Mouse (Mus musculus) urinary bladder, postnatal 14 days (tissue): ENCODE data around the gene Echs1.
A peak's percentile ranks its signal among the peaks of the same experiment; 100 is the strongest.
"Not testable (repeated sequence)": the region's sequence is repeated elsewhere in the genome, so short reads cannot be mapped to it uniquely, and the experiment has no call there.

Experiments used
- DNase-seq: peaks from one replicate; pipeline ENCODE4 v3.0.0; 2021; ENCODE audit warnings: low spot score

Echs1 gene

GRCm38 (mm10) chr7:140116329-140117054, at the start of gene Echs1:
Echs1 (minus strand) TSS chr7:140116476.
- DNase-seq = peak; percentile 93

GRCm38 (mm10) chr7:140164664-140165063, 48.4 kb upstream of the Echs1 start, which contains the start of gene Olfr522:
Olfr522 (minus strand) TSS chr7:140164764.
- no peak for DNase-seq

- DNase-seq = no peak
Measured at GRCm38 (mm10) chr7:140160363-140160762, 44.1 kb upstream of the Echs1 start.

GRCm38 (mm10) chr7:140154218-140154927, 38.1 kb upstream of the Echs1 start, which contains the start of gene Sprn:
Sprn (minus strand) TSS chr7:140154877.
- DNase-seq = no peak

- no peak for DNase-seq
Measured at GRCm38 (mm10) chr7:140153829-140154217, 37.5 kb upstream of the Echs1 start.

- no peak for DNase-seq
Measured at GRCm38 (mm10) chr7:140153383-140153782, 37.1 kb upstream of the Echs1 start.

GRCm38 (mm10) chr7:140144550-140144949, 28.3 kb upstream of the Echs1 start:
- DNase-seq = no peak

GRCm38 (mm10) chr7:140141350-140141749, 25.1 kb upstream of the Echs1 start:
- peak; percentile 73 for DNase-seq

GRCm38 (mm10) chr7:140138021-140138310, 21.7 kb upstream of the Echs1 start:
- DNase-seq = no peak

- DNase-seq = peak; percentile 95
Measured at GRCm38 (mm10) chr7:140137135-140138020, 21.1 kb upstream of the Echs1 start, which contains the start of gene Mtg1. Mtg1 (plus strand) TSS chr7:140137564.

- DNase-seq = peak; percentile 55
Measured at GRCm38 (mm10) chr7:140135106-140135770, 19.0 kb upstream of the Echs1 start.

- not testable (repeated sequence) for DNase-seq
Measured at GRCm38 (mm10) chr7:140134033-140134432, 17.8 kb upstream of the Echs1 start.

GRCm38 (mm10) chr7:140132184-140132583, 15.9 kb upstream of the Echs1 start:
- DNase-seq = not testable (repeated sequence)

GRCm38 (mm10) chr7:140127911-140128310, 11.6 kb upstream of the Echs1 start:
- no peak for DNase-seq

- no peak for DNase-seq
Measured at GRCm38 (mm10) chr7:140126934-140127333, 10.7 kb upstream of the Echs1 start.

- no peak for DNase-seq
Measured at GRCm38 (mm10) chr7:140126022-140126350, 9.7 kb upstream of the Echs1 start.

GRCm38 (mm10) chr7:140125278-140126021, 9.2 kb upstream of the Echs1 start:
- DNase-seq = peak; percentile 97

- no peak for DNase-seq
Measured at GRCm38 (mm10) chr7:140124382-140124781, 8.1 kb upstream of the Echs1 start.

GRCm38 (mm10) chr7:140122765-140123164, 6.5 kb upstream of the Echs1 start:
- no peak for DNase-seq

- DNase-seq = peak; percentile 32
Measured at GRCm38 (mm10) chr7:140121338-140121910, 5.1 kb upstream of the Echs1 start.

GRCm38 (mm10) chr7:140120484-140120883, 4.2 kb upstream of the Echs1 start:
- DNase-seq = no peak
